Mouse (Mus musculus) left cerebral cortex, adult 9 months (tissue): ENCODE measurements at regions not wholly inside any gene's neighbourhood (a gene's known extent, or its start where the extent isn't known, plus 50 kb on each side); places are given as distances from the start of the nearest gene placed in this dataset.
A peak's percentile ranks its signal among the peaks of the same experiment; 100 is the strongest.

Source experiments
- DNase-seq, 2 experiments: peaks; one replicate each; pipeline ENCODE4 v3.0.0; 2022; ENCODE audit warnings: low spot score in 2 of 2

GRCm38 (mm10) chr2:61922496-61922895 is 119.8 kb downstream of the Tbr1 start:
- DNase-seq = no peak

- no peak for DNase-seq
Measured at GRCm38 (mm10) chr2:61938296-61938695, 108.0 kb upstream of the Slc4a10 start.

GRCm38 (mm10) chr2:61965916-61966315 is 80.3 kb upstream of the Slc4a10 start:
- DNase-seq = no peak

- DNase-seq = no peak
Measured at GRCm38 (mm10) chr2:61967724-61968123, 78.5 kb upstream of the Slc4a10 start.

DNA sequence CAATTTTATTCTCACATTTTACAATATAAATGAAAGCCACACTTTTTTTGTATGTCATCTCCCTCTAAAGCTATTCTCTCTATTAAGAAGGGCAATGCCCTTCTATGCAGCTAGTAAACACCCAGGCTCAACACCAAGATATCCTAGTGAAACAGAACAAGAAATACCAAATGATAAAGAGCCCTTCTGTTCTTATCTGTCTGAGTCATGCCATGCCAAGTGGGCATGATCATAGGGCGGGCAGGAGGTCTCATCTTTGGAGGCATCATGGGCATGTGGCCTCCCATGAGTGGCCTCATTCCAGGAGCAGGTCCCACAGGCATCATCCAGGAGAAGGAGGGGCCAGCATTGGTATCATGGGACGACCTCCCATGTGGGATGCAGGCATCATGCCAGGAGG is 76.2 kb upstream of the Slc4a10 start:
- no peak for DNase-seq

- DNase-seq = no peak
Measured at GRCm38 (mm10) chr2:61984771-61985170, 61.5 kb upstream of the Slc4a10 start.

- peak; percentile 13 to 57 for DNase-seq
Measured at GRCm38 (mm10) chr2:61986967-61987550, 59.2 kb upstream of the Slc4a10 start.
